Mouse (Mus musculus): ENCODE results near the gene Pate2.
A peak's percentile ranks its signal among the peaks of the same experiment; 100 is the strongest.

Pate2 gene

GRCm38 (mm10) chr9:35569571-35570534 lies at the start of gene Pate2, which contains the start of gene Hyls1:
TSS of gene Pate2 (plus strand) at chr9:35570284.
TSS of gene Hyls1 (minus strand) at chr9:35570398.
- peak; percentile 93 to 96 for DNase-seq

GRCm38 (mm10) chr9:35520631-35521348 lies 49.3 kb upstream of the Pate2 start:
- no peak for DNase-seq

GRCm38 (mm10) chr9:35522241-35522640 lies 47.8 kb upstream of the Pate2 start:
- no peak for DNase-seq

- no peak for DNase-seq
These were observed 47.1 kb upstream of the Pate2 start for GRCm38 (mm10) chr9:35522821-35523515.

- peak; percentile 54 to 58 for DNase-seq
These were observed 46.5 kb upstream of the Pate2 start for GRCm38 (mm10) chr9:35523541-35523940.

GRCm38 (mm10) chr9:35523941-35524411 lies 46.1 kb upstream of the Pate2 start:
- peak; percentile 74 to 87 for DNase-seq

GRCm38 (mm10) chr9:35529141-35529540 lies 40.9 kb upstream of the Pate2 start:
- DNase-seq = no peak

GRCm38 (mm10) chr9:35529796-35530195 lies 40.3 kb upstream of the Pate2 start:
- DNase-seq = no peak

- no peak for DNase-seq
These were observed 36.8 kb upstream of the Pate2 start for GRCm38 (mm10) chr9:35533266-35533665.

GRCm38 (mm10) chr9:35535110-35535509 lies 35.0 kb upstream of the Pate2 start:
- peak; percentile 61 to 70 for DNase-seq

GRCm38 (mm10) chr9:35535876-35536275 lies 34.2 kb upstream of the Pate2 start:
- no peak for DNase-seq

- no peak for DNase-seq
These were observed 30.9 kb upstream of the Pate2 start for GRCm38 (mm10) chr9:35539001-35539750.

- DNase-seq = no peak
These were observed 29.1 kb upstream of the Pate2 start for GRCm38 (mm10) chr9:35541024-35541423.

- peak; percentile 83 to 91 for DNase-seq
These were observed 28.6 kb upstream of the Pate2 start for GRCm38 (mm10) chr9:35541488-35541887.

GRCm38 (mm10) chr9:35541941-35542340 lies 28.1 kb upstream of the Pate2 start:
- no peak for DNase-seq

- DNase-seq = no peak
These were observed 26.8 kb upstream of the Pate2 start for GRCm38 (mm10) chr9:35543099-35543860.

- no peak for DNase-seq
These were observed 25.4 kb upstream of the Pate2 start for GRCm38 (mm10) chr9:35544666-35545065.

- DNase-seq = no peak
These were observed 24.4 kb upstream of the Pate2 start for GRCm38 (mm10) chr9:35545704-35546103.

- no peak for DNase-seq
These were observed 23.3 kb upstream of the Pate2 start for GRCm38 (mm10) chr9:35546745-35547144.

- DNase-seq = no peak
These were observed 21.6 kb upstream of the Pate2 start for GRCm38 (mm10) chr9:35548455-35548854.

- no peak for DNase-seq
These were observed 13.5 kb upstream of the Pate2 start for GRCm38 (mm10) chr9:35556494-35557102.
